Mouse (Mus musculus) heart, postnatal 0 days (tissue): Measurements from ENCODE around the gene Igfbp1. TPM values are rescaled to one million over a fixed set of nuclear protein-coding genes. Genes with fewer than 3 reads are reported as not detected.

ENCODE experiments used
- ATAC-seq: fragments of 200-750 bp; cut with Nextera tagmentation; 2 replicates; pipeline ENCODE4 v1.8.0; 2017; ENCODE audit warnings: low read depth, moderate number of reproducible peaks, moderate library complexity; ENCODE audit not compliant: insufficient read depth
- DNase-seq: peaks from one replicate; pipeline ENCODE4 v3.0.0-alpha.2; 2016; ENCODE audit warnings: low spot score
- H3K27ac ChIP-seq: fragments of 300-500 bp; sonication (generic); 2 replicates; pipeline ENCODE4 v1.5.1; 2014; ENCODE audit warnings: low read depth, mild to moderate bottlenecking
- H3K27me3 ChIP-seq: fragments of 300-500 bp; sonication (generic); 2 replicates; pipeline ENCODE4 v1.6.1; 2014; ENCODE audit warnings: low read length, mixed read lengths; ENCODE audit not compliant: control insufficient read depth, insufficient read depth
- H3K36me3 ChIP-seq: fragments of 300-500 bp; sonication (generic); replicated peaks from 2 replicates; pipeline ENCODE4 v1.6.1; 2014; ENCODE audit warnings: low read length, mixed read lengths; ENCODE audit not compliant: control insufficient read depth, insufficient read depth
- H3K4me1 ChIP-seq: fragments of 300-500 bp; sonication (generic); 2 replicates; pipeline ENCODE4 v1.6.1; 2014; ENCODE audit warnings: antibody characterized with exemption; ENCODE audit not compliant: control insufficient read depth, insufficient read depth
- H3K4me2 ChIP-seq: fragments of 300-500 bp; sonication (generic); 2 replicates; pipeline ENCODE4 v1.6.1; 2014; ENCODE audit warnings: low read depth, mild to moderate bottlenecking, low read length, moderate library complexity
- H3K4me3 ChIP-seq: fragments of 300-500 bp; sonication (generic); 2 replicates; pipeline ENCODE4 v1.5.1; 2014; ENCODE audit warnings: low read depth, low read length
- H3K9ac ChIP-seq: fragments of 300-500 bp; sonication (generic); replicated peaks from 2 replicates; pipeline ENCODE4 v1.6.1; 2014; ENCODE audit warnings: low read depth, low read length, mixed read lengths
- H3K9me3 ChIP-seq: fragments of 300-500 bp; sonication (generic); replicated peaks from 2 replicates; pipeline ENCODE4 v1.6.1; 2016; ENCODE audit warnings: low read length; ENCODE audit not compliant: control insufficient read depth
- CTCF ChIP-seq: IDR thresholded peaks from 2 replicates; pipeline ENCODE4 v1.5.1; 2016; ENCODE audit warnings: antibody characterized with exemption, control low read depth, low read depth
- EP300 ChIP-seq: IDR thresholded peaks from 2 replicates; pipeline ENCODE4 v1.6.1; 2016; ENCODE audit warnings: antibody characterized with exemption, low read depth
- WGBS: fragments of 180-500 bp; shearing (Covaris S2); extraction: QIAGEN DNeasy Blood & Tissue Kit; methylation state at CpG from one replicate; pipeline ENCODE4 v1.1.7; 2014; 5-methylcytosine and 5-hydroxymethylcytosine counted together
- polyA plus RNA-seq: library from polyadenylated mRNA; unstranded; fragments of >200 nt; fragmentation: Nextera tagmentation; extraction: Ambion mirVana; gene quantifications from 2 replicates; pipeline ENCODE4 v1.2.1, GENCODE M21; 2015
- total RNA-seq: library from RNA; depleted of rRNA; stranded (reverse); fragments of >200 nt; gene quantifications from 2 replicates; pipeline ENCODE4 v1.2.3, GENCODE M21; 2014; ENCODE audit warnings: low replicate concordance

Gene Igfbp1
- total and polyA plus RNA-seq, 2 experiments from 2014 or later: 10.6 TPM; not detected in 1

GRCm38 (mm10) chr11:7184420-7184819 is 13.2 kb upstream of the Igfbp1 start:
- Histone ChIP-seq H3K36me3 (no peaks in the 10 kb centered on the region), H3K4me3 (no peak overlapping the region), H3K4me2 (no peak overlapping the region), H3K9ac (no peak overlapping the region), H3K27me3 (no peaks in the 10 kb centered on the region), H3K4me1 (no peaks in the 10 kb centered on the region), H3K9me3 (no peaks in the 10 kb centered on the region), H3K27ac (no peak overlapping the region)
- TF ChIP-seq EP300 (no peak), CTCF (no peak)
- DNase-seq (no peak), ATAC-seq (no peak)
- WGBS: 38% methylated on average over 1 of the region's 1 CpGs

GRCm38 (mm10) chr11:7187472-7187871 is 10.1 kb upstream of the Igfbp1 start:
- Histone ChIP-seq H3K4me3 (no peak overlapping the region), H3K27ac (no peak overlapping the region), H3K9me3 (no peaks in the 10 kb centered on the region), H3K9ac (no peak overlapping the region), H3K4me1 (no peaks in the 10 kb centered on the region), H3K4me2 (no peak overlapping the region), H3K27me3 (0 out of 2 replicates have a peak, but pooled peaks cover 2% of the 10 kb centered on the region), H3K36me3 (no peaks in the 10 kb centered on the region)
- DNase-seq (no peak), ATAC-seq (no peak)
- 69% methylated on average over 8 of the region's 8 CpGs for whole genome bisulfite sequencing
- no peak for TF ChIP-seq EP300
- no peak for TF ChIP-seq CTCF

- Histone ChIP-seq H3K27me3 (0 out of 2 replicates have a peak, but pooled peaks cover 3% of the 10 kb centered on the region), H3K4me3 (no peak within 1 kb of the TSS), H3K9ac (no peak within 1 kb of the TSS), H3K4me2 (no peak within 1 kb of the TSS), H3K9me3 (no peaks in the 10 kb centered on the region), H3K4me1 (no peaks in the 10 kb centered on the region), H3K36me3 (no peaks in the 10 kb centered on the region), H3K27ac (no peak within 1 kb of the TSS)
- DNase-seq: no peak
- TF ChIP-seq CTCF (no peak), EP300 (no peak)
- 77% methylated on average over 13 of the region's 13 CpGs for WGBS
- ATAC-seq: no peak
These were observed 9.1 kb upstream of the Igfbp1 start, which contains the start of gene Gm11985 for GRCm38 (mm10) chr11:7188469-7188868. Gene Gm11985, minus strand, starts transcription at chr11:7188569.

- no peak overlapping the region for H3K4me3 ChIP-seq
- ATAC-seq (no peak), DNase-seq (no peak)
- 30% methylated on average over 6 of the region's 6 CpGs for WGBS
- no peak overlapping the region for H3K9ac ChIP-seq
- H3K27ac ChIP-seq: no peak overlapping the region
- H3K4me1 ChIP-seq: no peaks in the 10 kb centered on the region
- H3K27me3 ChIP-seq: 0 out of 2 replicates have a peak, but pooled peaks cover 3% of the 10 kb centered on the region
- H3K4me2 ChIP-seq: no peak overlapping the region
- no peak for TF ChIP-seq CTCF
- TF ChIP-seq EP300: no peak
- no peaks in the 10 kb centered on the region for H3K36me3 ChIP-seq
- peaks cover 4% of the 10 kb centered on the region for H3K9me3 ChIP-seq
These were observed 4.9 kb upstream of the Igfbp1 start for GRCm38 (mm10) chr11:7192710-7193109.

- Histone ChIP-seq H3K4me2 (no peak overlapping the region), H3K27me3 (0 out of 2 replicates have a peak, but pooled peaks cover 3% of the 10 kb centered on the region), H3K9me3 (peaks cover 4% of the 10 kb centered on the region), H3K4me3 (no peak overlapping the region), H3K4me1 (no peaks in the 10 kb centered on the region), H3K36me3 (no peaks in the 10 kb centered on the region), H3K27ac (no peak overlapping the region), H3K9ac (no peak overlapping the region)
- no peak for TF ChIP-seq EP300
- TF ChIP-seq CTCF: no peak
- DNase-seq (no peak), ATAC-seq (no peak)
- 57% methylated on average over 9 of the region's 9 CpGs for WGBS
These were observed 4.4 kb upstream of the Igfbp1 start for GRCm38 (mm10) chr11:7193134-7193533.
